Mouse (Mus musculus): ENCODE data around the gene Vps37b.

Vps37b gene

GRCm38 (mm10) chr5:124001274-124001673 lies 30.8 kb downstream of the Vps37b start:
- no peak for DNase-seq

- peak; percentile 92 to 98 for DNase-seq
Measured at GRCm38 (mm10) chr5:124000824-124001223, 31.2 kb downstream of the Vps37b start.

- no peak for DNase-seq
Measured at GRCm38 (mm10) chr5:123998370-123998769, 33.7 kb downstream of the Vps37b start.

GRCm38 (mm10) chr5:123997811-123998210 lies 34.3 kb downstream of the Vps37b start:
- peak; percentile 43 to 45 for DNase-seq

GRCm38 (mm10) chr5:123997211-123997751 lies 34.8 kb downstream of the Vps37b start:
- peak; percentile 51 to 60 for DNase-seq

GRCm38 (mm10) chr5:123996695-123997094 lies 35.4 kb downstream of the Vps37b start:
- no peak for DNase-seq

- DNase-seq: peak in 1 of 2 experiments; percentile 50
Measured at GRCm38 (mm10) chr5:123996194-123996593, 35.9 kb downstream of the Vps37b start.

GRCm38 (mm10) chr5:123995388-123995787 lies 36.7 kb downstream of the Vps37b start:
- DNase-seq: no peak

GRCm38 (mm10) chr5:123994468-123994867 lies 37.6 kb downstream of the Vps37b start:
- no peak for DNase-seq

- peak; percentile 61 to 72 for DNase-seq
Measured at GRCm38 (mm10) chr5:123993263-123994036, 38.6 kb downstream of the Vps37b start.

- DNase-seq: peak; percentile 89 to 94
Measured at GRCm38 (mm10) chr5:123992794-123993193, 39.3 kb downstream of the Vps37b start.

- no peak for DNase-seq
Measured at GRCm38 (mm10) chr5:123992193-123992637, 39.9 kb downstream of the Vps37b start.

- DNase-seq: no peak
Measured at GRCm38 (mm10) chr5:123991321-123991720, 40.7 kb downstream of the Vps37b start.

GRCm38 (mm10) chr5:123989941-123990885 lies 41.9 kb downstream of the Vps37b start:
- no peak for DNase-seq

GRCm38 (mm10) chr5:123987511-123987910 lies 44.6 kb downstream of the Vps37b start:
- DNase-seq: no peak

GRCm38 (mm10) chr5:123986925-123987324 lies 45.1 kb downstream of the Vps37b start:
- DNase-seq: no peak

GRCm38 (mm10) chr5:123985434-123985833 lies 46.6 kb downstream of the Vps37b start:
- no peak for DNase-seq

- no peak for DNase-seq
Measured at GRCm38 (mm10) chr5:123982838-123983237, 49.2 kb downstream of the Vps37b start.

- no peak for DNase-seq
Measured at GRCm38 (mm10) chr5:123981250-123981554, 50.9 kb downstream of the Vps37b start.

GRCm38 (mm10) chr5:123980521-123981249 lies 51.4 kb downstream of the Vps37b start:
- DNase-seq: no peak

GRCm38 (mm10) chr5:123979980-123980369 lies 52.1 kb downstream of the Vps37b start:
- DNase-seq: no peak

- DNase-seq: no peak
Measured at GRCm38 (mm10) chr5:123979221-123979979, 52.7 kb downstream of the Vps37b start.
